Mouse (Mus musculus) forebrain, postnatal 0 days (tissue): ENCODE data around the gene Zfp428. TPM values are rescaled to one million over a fixed set of nuclear protein-coding genes. Genes with fewer than 3 reads are reported as not detected.
"Not testable (repeated sequence)": the region's sequence is repeated elsewhere in the genome, so short reads cannot be mapped to it uniquely, and the experiment has no call there.

ENCODE experiments used
- ATAC-seq: fragments of 200-750 bp; cut with Nextera tagmentation; 2 replicates; pipeline ENCODE4 v1.8.0; 2017; ENCODE audit warnings: mild to moderate bottlenecking, moderate library complexity
- DNase-seq: peaks from one replicate; pipeline ENCODE4 v3.0.0-alpha.2; 2015
- H3K27ac ChIP-seq: fragments of 300-500 bp; sonication (generic); 2 replicates; pipeline ENCODE4 v1.5.1; 2014; ENCODE audit warnings: low read depth, mild to moderate bottlenecking, antibody characterized with exemption, low read length, moderate library complexity, mixed read lengths
- H3K27me3 ChIP-seq: fragments of 300-500 bp; sonication (generic); 2 replicates; pipeline ENCODE4 v1.6.1; 2014; ENCODE audit warnings: mild to moderate bottlenecking, low read length, mixed read lengths; ENCODE audit not compliant: insufficient read depth
- H3K36me3 ChIP-seq: fragments of 300-500 bp; sonication (generic); 2 replicates; pipeline ENCODE4 v1.6.1; 2014; ENCODE audit warnings: mild to moderate bottlenecking, moderate library complexity; ENCODE audit not compliant: insufficient read depth
- H3K4me1 ChIP-seq: fragments of 300-500 bp; sonication (generic); 2 replicates; pipeline ENCODE4 v1.6.1; 2014; ENCODE audit warnings: antibody characterized with exemption; ENCODE audit not compliant: insufficient read depth
- H3K4me2 ChIP-seq: fragments of 300-500 bp; sonication (generic); 2 replicates; pipeline ENCODE4 v1.6.1; 2014; ENCODE audit warnings: low read depth, mild to moderate bottlenecking, moderate library complexity
- H3K4me3 ChIP-seq: fragments of 300-500 bp; sonication (generic); 2 replicates; pipeline ENCODE4 v1.5.1; 2014; ENCODE audit warnings: low read depth, low read length, mixed read lengths
- H3K9ac ChIP-seq: fragments of 300-500 bp; sonication (generic); 2 replicates; pipeline ENCODE4 v1.6.1; 2014; ENCODE audit warnings: mild to moderate bottlenecking
- H3K9me3 ChIP-seq: fragments of 300-500 bp; sonication (generic); 2 replicates; pipeline ENCODE4 v1.6.1; 2016; ENCODE audit warnings: low read length
- CTCF ChIP-seq: sonication (generic); IDR thresholded peaks from 2 replicates; pipeline ENCODE4 v1.5.1; 2016; ENCODE audit warnings: antibody characterized with exemption, control low read depth, low read depth
- WGBS: fragments of 180-500 bp; shearing (Covaris S2); extraction: QIAGEN DNeasy Blood & Tissue Kit; methylation state at CpG from one replicate; pipeline ENCODE4 v1.1.7; 2014; 5-methylcytosine and 5-hydroxymethylcytosine counted together
- polyA plus RNA-seq: library from polyadenylated mRNA; unstranded; fragments of >200 nt; fragmentation: Nextera tagmentation; extraction: Ambion mirVana; gene quantifications from 2 replicates; pipeline ENCODE4 v1.2.1, GENCODE M21; 2015
- total RNA-seq: library from RNA; depleted of rRNA; stranded (reverse); fragments of >200 nt; gene quantifications from 2 replicates; pipeline ENCODE4 v1.2.3, GENCODE M21; 2014

Zfp428 gene
- total and polyA plus RNA-seq, 2 experiments from 2014 or later = 196 to 258 TPM

- no peaks in the 10 kb centered on the region for H3K9me3 ChIP-seq
- H3K4me2 ChIP-seq = peak overlapping the region; percentile 77
- H3K9ac ChIP-seq = peak overlapping the region; percentile 87
- no peak for DNase-seq
- H3K27me3 ChIP-seq = no peaks in the 10 kb centered on the region
- 10% methylated on average over 14 of the region's 14 CpGs for WGBS
- H3K36me3 ChIP-seq = no peaks in the 10 kb centered on the region
- no peak for TF ChIP-seq CTCF
- peak overlapping the region; percentile 76 for H3K4me3 ChIP-seq
- H3K27ac ChIP-seq = peak overlapping the region; percentile 89
- no peak; the same call in 1 of the 2 replicates for ATAC-seq
- peaks cover 25% of the 10 kb centered on the region for H3K4me1 ChIP-seq
Observed at GRCm38 (mm10) chr7:24480986-24481473, 25.8 kb upstream of the Zfp428 start.

- peaks cover 26% of the 10 kb centered on the region for H3K4me1 ChIP-seq
- WGBS = 4% methylated on average over 59 of the region's 83 CpGs
Observed at GRCm38 (mm10) chr7:24481474-24482207, 25.2 kb upstream of the Zfp428 start, which contains the start of gene Cadm4. Gene Cadm4 (plus strand): TSS chr7:24482023.

DNA sequence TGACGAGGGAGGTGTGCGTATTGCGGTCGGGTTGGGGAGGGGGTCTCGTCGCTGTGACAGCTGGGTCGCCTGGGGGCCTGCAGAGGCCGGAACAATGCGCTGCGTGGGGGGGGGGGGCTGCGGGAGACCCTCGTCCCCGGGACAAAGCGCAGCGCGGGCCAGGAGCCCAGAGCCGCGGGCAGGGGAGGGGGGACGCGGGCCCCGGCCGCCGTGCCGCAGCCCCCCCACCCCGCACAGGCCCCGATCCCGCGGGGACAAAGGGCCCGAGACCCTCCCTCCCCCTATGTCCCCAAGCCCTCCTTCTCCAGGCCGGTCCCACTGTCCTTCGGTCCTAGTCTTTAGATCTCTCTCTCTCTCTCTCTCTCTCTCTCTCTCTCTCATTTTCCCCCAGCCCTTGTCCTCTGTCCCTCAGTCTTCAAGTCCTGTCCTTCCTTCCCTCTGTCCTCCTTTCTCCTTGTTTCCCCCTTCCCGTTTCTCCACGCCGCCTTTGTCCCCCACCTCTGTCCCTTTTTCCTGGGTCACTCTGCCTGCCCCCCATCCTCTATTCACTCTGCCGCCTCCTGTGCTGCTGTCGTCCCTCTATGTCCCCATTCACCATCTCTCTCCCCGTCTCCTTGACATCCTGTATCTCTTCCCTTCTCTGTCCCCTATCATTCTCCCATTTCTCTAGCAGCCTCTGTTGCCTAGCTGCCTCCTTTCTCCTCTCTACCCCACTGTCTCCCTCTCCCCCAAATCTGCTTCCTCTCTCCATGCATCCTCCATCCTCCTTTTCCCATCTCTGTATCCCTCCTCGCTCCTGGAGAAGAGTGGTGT lies 24.4 kb upstream of the Zfp428 start:
- TF ChIP-seq CTCF = no peak
- no peaks in the 10 kb centered on the region for H3K27me3 ChIP-seq
- peak overlapping the region; percentile 89 for H3K27ac ChIP-seq
- DNase-seq (no peak), ATAC-seq (peak; percentile 21; the same call in 1 of the 2 replicates)
- peak overlapping the region; percentile 76 for H3K4me3 ChIP-seq
- 3% methylated on average over 28 of the region's 38 CpGs for WGBS
- H3K4me2 ChIP-seq = peak overlapping the region; percentile 77
- no peaks in the 10 kb centered on the region for H3K9me3 ChIP-seq
- peak overlapping the region; percentile 87 for H3K9ac ChIP-seq
- H3K36me3 ChIP-seq = no peaks in the 10 kb centered on the region
- peaks cover 32% of the 10 kb centered on the region for H3K4me1 ChIP-seq

More at GRCm38 (mm10) chr7:24481474-24482207, 25.2 kb upstream of the Zfp428 start, which contains the start of gene Cadm4:
- Histone ChIP-seq H3K4me2 (peak within 1 kb of the TSS; percentile 77), H3K9me3 (no peaks in the 10 kb centered on the region), H3K36me3 (no peaks in the 10 kb centered on the region), H3K27ac (peak within 1 kb of the TSS; percentile 89), H3K27me3 (no peaks in the 10 kb centered on the region), H3K9ac (peak within 1 kb of the TSS; percentile 87), H3K4me3 (peak within 1 kb of the TSS; percentile 76)
- peak; percentile 95 for DNase-seq
- peak; percentile 86 for ATAC-seq
- TF ChIP-seq CTCF = peak; percentile 54

GRCm38 (mm10) chr7:24483291-24483690 lies 23.5 kb upstream of the Zfp428 start:
- DNase-seq, H3K27ac ChIP-seq, H3K27me3 ChIP-seq, ATAC-seq, H3K36me3 ChIP-seq, H3K9me3 ChIP-seq: not testable (repeated sequence)
- Histone ChIP-seq H3K4me2 (peak overlapping the region; percentile 77), H3K4me3 (peak overlapping the region; percentile 76), H3K9ac (peak overlapping the region; percentile 87), H3K4me1 (peaks cover 32% of the 10 kb centered on the region)
- WGBS = 54% methylated on average over 6 of the region's 6 CpGs

DNA sequence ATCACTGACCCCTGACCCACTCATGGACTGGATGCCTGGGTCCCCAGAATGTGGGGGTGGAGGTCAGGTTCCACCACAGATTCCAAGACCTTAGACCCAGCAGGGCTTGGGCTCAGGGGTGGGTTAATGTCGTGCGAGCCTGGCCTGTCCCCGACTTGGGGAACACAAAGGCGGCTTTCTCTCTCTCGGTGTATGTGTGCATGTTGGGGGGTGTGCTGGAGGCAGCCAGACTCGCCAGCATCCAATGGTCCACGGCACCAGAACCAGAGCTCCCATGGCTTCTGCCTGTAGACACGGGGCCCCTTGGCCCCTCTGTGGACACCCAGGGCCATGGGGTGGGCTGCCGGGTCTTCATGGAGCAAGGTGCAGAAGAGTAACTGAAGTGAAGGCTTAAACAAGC lies 21.3 kb upstream of the Zfp428 start:
- H3K27ac ChIP-seq = peak overlapping the region; percentile 80; the same call in 1 of the 2 replicates
- no peak for ATAC-seq
- peak overlapping the region; percentile 55 for H3K4me2 ChIP-seq
- DNase-seq = no peak
- H3K4me1 ChIP-seq = peaks cover 30% of the 10 kb centered on the region
- H3K27me3 ChIP-seq = no peaks in the 10 kb centered on the region
- H3K9me3 ChIP-seq = no peaks in the 10 kb centered on the region
- TF ChIP-seq CTCF = no peak
- H3K4me3 ChIP-seq = peak overlapping the region; percentile 28
- H3K9ac ChIP-seq = 0 out of 2 replicates have a peak overlapping the region, but pooled peaks have one; percentile 11
- no peaks in the 10 kb centered on the region for H3K36me3 ChIP-seq
- 64% methylated on average over 9 of the region's 9 CpGs for WGBS

GRCm38 (mm10) chr7:24486654-24487130 lies 20.1 kb upstream of the Zfp428 start:
- ATAC-seq (peak; percentile 61), DNase-seq (peak; percentile 50)
- Histone ChIP-seq H3K4me2 (peak overlapping the region; percentile 55), H3K9me3 (no peaks in the 10 kb centered on the region), H3K36me3 (no peaks in the 10 kb centered on the region), H3K27ac (peak overlapping the region; percentile 80), H3K9ac (peak overlapping the region; percentile 55), H3K4me3 (peak overlapping the region; percentile 28), H3K4me1 (peaks cover 23% of the 10 kb centered on the region), H3K27me3 (no peaks in the 10 kb centered on the region)
- 29% methylated on average over 9 of the region's 9 CpGs for WGBS
- no peak for TF ChIP-seq CTCF
